Mouse (Mus musculus) mature B cell (primary cell): ENCODE results near the gene Rabl6.

Experiments
- in situ Hi-C: fragments of 300-500 bp; cut with MboI; formaldehyde crosslinking; loops from 2 replicates; pipeline ENCODE4 v1.14.3; 2019

Gene Rabl6

DNA sequence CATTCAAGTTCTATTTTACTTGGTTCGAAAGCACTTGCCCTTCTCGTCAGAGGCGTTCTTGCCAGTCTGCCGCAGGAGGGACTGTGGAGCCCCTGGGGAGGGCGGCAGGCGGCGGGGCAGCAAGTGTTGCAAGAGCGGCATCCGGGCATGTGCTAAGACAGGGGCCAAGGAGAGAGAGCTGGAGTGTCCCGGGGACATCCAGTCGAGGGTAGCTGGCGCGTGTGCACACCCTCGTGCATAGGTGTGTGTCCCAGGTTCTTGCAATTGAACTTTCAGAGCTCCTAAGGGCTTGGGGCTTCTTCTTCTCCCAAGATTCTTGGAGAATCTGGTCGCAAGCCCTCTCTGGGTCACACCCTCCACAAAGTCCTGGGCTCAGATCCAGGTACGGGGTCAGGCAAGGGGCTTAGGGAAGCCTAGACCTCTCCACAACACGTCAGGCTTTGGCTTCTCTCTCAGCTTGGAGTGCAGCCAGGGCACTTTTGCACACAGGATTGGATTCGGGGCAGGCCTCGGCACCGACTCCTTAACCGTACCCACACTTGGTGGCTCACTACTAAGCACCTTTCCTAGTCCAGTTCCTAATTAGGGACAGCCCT, 32.8 kb downstream of the Rabl6 start:
- in situ Hi-C loops: no loop called here

- in situ Hi-C loops: loop anchor here (25.0 kb wide), 1 partner anchor 1337 kb away; the partner anchor contains the start of genes Med22, Rpl7a, Surf1 and Surf2
Measured at GRCm38 (mm10) chr2:25574579-25575431, 33.5 kb downstream of the Rabl6 start, which contains the start of the genes Mamdc4 and Phpt1. TSS of gene Mamdc4 (minus strand) at chr2:25574845. TSS of gene Phpt1 (minus strand) at chr2:25575224.

- in situ Hi-C loops: loop anchor here (25.0 kb wide), 1 partner anchor 1338 kb away; the partner anchor contains the start of genes Med22, Rpl7a, Surf1 and Surf2
Measured at GRCm38 (mm10) chr2:25574136-25574535, 34.2 kb downstream of the Rabl6 start.

DNA sequence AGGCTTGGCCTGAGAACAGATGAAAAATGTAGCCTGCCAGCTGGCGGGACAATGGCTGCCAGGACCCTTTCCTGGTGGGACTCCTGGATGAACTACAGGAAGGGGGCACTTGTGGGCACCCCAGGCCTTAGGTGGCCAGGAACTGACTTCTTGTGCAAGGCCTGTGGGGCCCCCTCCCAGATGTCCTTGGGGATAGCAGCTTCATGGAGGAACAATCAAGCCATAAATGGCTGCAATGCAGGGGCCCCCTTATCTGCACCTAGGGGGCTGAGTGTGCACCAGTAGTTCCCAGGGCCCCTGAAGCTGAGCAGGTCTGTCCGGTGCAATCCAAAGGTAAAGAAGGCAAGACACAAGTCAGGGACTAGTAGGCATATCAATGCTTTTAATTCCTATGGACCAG, 35.3 kb downstream of the Rabl6 start:
- in situ Hi-C loops: loop anchor here (25.0 kb wide), 1 partner anchor 1339 kb away; the partner anchor contains the start of genes Med22, Rpl7a, Surf1 and Surf2

GRCm38 (mm10) chr2:25571221-25571620, 37.1 kb downstream of the Rabl6 start:
- in situ Hi-C loops: loop anchor here (25.0 kb wide), 1 partner anchor 1341 kb away; the partner anchor contains the start of genes Med22, Rpl7a, Surf1 and Surf2

- in situ Hi-C loops: loop anchor here (25.0 kb wide), 1 partner anchor 1343 kb away; the partner anchor contains the start of genes Med22, Rpl7a, Surf1 and Surf2
Measured at GRCm38 (mm10) chr2:25569323-25569722, 39.0 kb downstream of the Rabl6 start.

- in situ Hi-C loops: loop anchor here (25.0 kb wide), 1 partner anchor 1344 kb away; the partner anchor contains the start of genes Med22, Rpl7a, Surf1 and Surf2
Measured at GRCm38 (mm10) chr2:25568473-25569019, 39.8 kb downstream of the Rabl6 start.

DNA sequence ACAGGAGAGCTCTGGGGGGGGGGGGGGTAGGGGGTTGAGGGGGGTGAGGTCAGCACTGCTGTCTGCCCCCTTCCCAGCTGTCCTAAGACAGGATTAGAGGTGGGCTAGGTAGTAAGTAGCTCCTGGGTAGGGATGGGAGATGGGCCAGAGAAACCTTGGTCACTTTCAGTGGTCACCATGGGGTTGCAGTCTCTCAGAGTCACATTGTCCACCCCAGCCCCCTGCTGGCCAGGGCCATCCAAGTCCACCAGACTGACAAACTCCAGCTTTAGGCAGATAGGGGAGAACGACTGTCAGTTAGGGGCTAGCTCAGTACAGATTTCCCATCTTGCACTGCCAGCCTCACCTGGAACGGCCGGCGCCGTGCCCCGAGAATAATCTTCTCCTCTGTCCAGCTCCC, 41.8 kb downstream of the Rabl6 start:
- in situ Hi-C loops: loop anchor here (25.0 kb wide), 1 partner anchor 1346 kb away; the partner anchor contains the start of genes Med22, Rpl7a, Surf1 and Surf2

DNA sequence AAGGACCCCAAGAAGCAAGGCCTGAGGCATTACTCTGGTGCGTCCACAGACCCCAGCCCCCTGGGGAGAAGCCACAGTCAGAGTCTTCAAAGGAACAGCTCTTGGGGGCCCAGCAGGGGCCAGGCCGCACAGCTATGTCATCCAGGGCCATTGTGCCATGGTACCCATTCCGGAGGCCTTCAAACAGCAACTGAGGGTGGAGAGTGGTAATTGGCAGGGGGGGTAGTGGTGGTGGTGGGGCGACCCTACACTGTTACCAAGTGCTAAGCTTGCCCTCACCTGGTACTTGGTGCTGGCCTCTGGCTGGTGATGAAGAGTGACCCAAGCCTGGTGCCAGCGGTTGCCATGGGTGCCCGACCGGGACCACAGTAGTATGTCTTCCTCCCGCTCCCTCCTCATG, 42.6 kb downstream of the Rabl6 start:
- in situ Hi-C loops: loop anchor here (25.0 kb wide), 1 partner anchor 1347 kb away; the partner anchor contains the start of genes Med22, Rpl7a, Surf1 and Surf2

DNA sequence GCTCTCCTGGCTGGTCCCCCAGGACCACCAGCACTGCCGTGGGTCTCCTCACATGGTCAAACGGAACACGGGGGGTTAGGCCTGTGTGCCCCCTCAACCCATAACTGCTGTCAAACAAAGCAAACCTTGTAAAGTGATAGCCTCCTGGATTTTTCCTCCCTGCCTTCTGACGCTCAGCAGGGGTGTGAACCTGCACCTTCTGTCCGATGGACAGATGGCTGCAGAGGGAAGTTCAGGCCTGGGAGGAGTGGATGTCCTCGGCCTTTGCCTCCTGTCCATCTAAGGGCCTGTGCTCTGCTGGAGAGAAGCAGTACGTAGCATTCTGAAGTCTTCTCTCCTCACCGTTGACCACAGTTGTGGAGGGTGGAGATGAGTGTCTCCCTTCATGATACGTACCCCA, 46.4 kb downstream of the Rabl6 start:
- in situ Hi-C loops: loop anchor here (25.0 kb wide), 1 partner anchor 1350 kb away; the partner anchor contains the start of genes Med22, Rpl7a, Surf1 and Surf2

DNA sequence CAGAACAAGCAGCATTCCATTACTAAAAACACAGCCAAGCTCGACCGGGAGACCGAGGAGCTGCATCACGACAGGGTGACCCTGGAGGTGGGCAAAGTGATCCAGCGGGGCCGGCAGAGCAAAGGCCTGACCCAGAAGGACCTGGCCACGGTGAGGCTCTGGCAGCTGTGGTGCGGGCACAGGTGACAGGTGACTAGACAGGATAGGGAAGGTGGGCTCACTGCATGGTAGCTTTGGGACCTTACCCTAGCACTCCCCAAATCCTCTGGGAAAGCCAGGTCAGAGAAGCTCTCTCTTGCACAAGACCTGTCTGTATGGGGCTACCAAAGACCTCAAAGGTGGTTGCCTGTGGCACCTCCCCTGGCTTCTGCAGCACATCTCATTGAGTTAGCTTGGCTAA, 47.8 kb downstream of the Rabl6 start:
- in situ Hi-C loops: loop anchor here (25.0 kb wide), 1 partner anchor 1352 kb away; the partner anchor contains the start of genes Med22, Rpl7a, Surf1 and Surf2

- in situ Hi-C loops: loop anchor here (25.0 kb wide), 1 partner anchor 1354 kb away; the partner anchor contains the start of genes Med22, Rpl7a, Surf1 and Surf2
Measured at GRCm38 (mm10) chr2:25558774-25559173, 49.5 kb downstream of the Rabl6 start.

DNA sequence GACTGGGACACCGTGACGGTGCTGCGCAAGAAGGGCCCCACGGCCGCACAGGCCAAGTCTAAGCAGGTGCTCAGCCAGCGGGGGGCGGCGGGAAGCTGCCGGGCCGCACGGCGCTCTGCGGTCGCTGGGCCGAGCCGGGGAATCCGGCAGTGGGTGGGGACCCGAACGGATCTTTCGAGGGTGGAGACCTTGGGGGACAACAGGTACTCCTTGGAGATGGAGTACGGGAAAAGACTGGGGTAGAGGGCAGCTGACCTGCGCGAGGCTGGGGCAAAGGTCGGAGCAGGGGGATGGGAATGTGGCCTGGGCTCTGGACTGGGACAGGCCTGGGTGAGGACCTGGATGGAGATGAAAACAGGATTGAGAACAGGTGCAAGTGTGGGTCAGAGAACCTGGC, 50.4 kb downstream of the Rabl6 start:
- in situ Hi-C loops: loop anchor here (25.0 kb wide), 1 partner anchor 1354 kb away; the partner anchor contains the start of genes Med22, Rpl7a, Surf1 and Surf2

- in situ Hi-C loops: loop anchor here (25.0 kb wide), 1 partner anchor 1355 kb away; the partner anchor contains the start of genes Med22, Rpl7a, Surf1 and Surf2
Measured at GRCm38 (mm10) chr2:25557221-25557963, 50.9 kb downstream of the Rabl6 start, which contains the start of gene Edf1. TSS of gene Edf1 (plus strand) at chr2:25557847.

- in situ Hi-C loops: loop anchor here (25.0 kb wide), 1 partner anchor 1356 kb away; the partner anchor contains the start of genes Med22, Rpl7a, Surf1 and Surf2
Measured at GRCm38 (mm10) chr2:25556296-25556695, 52.0 kb downstream of the Rabl6 start.

GRCm38 (mm10) chr2:25555479-25555878, 52.8 kb downstream of the Rabl6 start:
- in situ Hi-C loops: loop anchor here (25.0 kb wide), 1 partner anchor 1357 kb away; the partner anchor contains the start of genes Med22, Rpl7a, Surf1 and Surf2

DNA sequence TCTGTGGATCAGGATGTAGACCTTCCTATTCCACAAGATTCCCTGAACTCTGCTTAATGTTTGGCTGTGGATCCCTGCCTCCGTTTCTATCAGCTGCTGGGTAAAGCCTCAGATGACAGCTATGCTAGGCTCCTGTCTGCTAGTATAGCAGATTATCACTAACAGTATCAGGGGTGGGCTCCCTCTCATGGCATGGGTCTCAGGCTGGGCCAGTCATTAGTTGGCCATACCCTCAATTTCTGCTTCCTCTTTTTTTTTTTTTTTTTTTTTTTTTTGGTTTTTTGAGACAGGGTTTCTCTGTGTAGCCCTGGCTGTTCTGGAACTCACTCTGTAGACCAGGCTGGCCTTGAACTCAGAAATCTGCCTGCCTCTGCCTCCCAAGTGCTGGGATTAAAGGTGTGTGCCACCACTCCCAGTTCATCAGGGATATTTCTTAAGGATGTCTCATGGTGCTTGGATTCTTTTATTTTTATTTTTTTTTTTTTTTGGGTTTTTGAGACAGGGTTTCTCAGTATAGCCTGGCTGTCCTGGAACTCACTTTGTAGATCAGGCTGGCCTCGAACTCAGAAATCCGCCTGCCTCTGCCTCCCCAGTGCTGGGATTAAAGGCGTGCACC, 55.0 kb downstream of the Rabl6 start:
- in situ Hi-C loops: loop anchor here (25.0 kb wide), 1 partner anchor 1359 kb away; the partner anchor contains the start of genes Med22, Rpl7a, Surf1 and Surf2

DNA sequence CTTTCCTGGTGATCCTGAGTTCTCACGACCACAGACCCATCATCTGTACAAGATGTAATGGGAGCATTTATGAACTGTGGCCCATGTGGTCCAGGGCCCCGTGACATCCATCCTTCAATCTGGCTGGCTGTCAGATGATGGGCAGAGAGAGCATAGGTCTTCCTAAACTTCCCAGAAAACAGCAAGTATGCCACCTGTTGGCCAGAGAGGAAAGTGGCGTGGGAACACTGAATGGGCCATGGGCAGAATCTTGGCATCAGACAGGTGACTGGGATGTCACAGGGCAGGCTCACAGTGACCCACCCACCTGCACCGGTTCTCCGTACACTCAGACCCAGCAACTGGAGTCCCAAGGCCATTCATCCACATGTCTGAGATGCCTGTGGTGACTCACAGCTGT, 57.1 kb downstream of the Rabl6 start:
- in situ Hi-C loops: loop anchor here (25.0 kb wide), 1 partner anchor 1361 kb away; the partner anchor contains the start of genes Med22, Rpl7a, Surf1 and Surf2
